Mouse (Mus musculus) left cerebral cortex, postnatal 25 days (tissue): ENCODE measurements at regions not wholly inside any gene's neighbourhood (a gene's known extent, or its start where the extent isn't known, plus 50 kb on each side); places are given as distances from the start of the nearest gene placed in this dataset.

ENCODE experiments used
- DNase-seq, 2 experiments: peaks; one replicate each; pipeline ENCODE4 v3.0.0; 2022; ENCODE audit warnings: low spot score in 2 of 2, mixed read lengths in 1 of 2
- intact Hi-C: fragments of 180-260 bp; cut with DNase I; formaldehyde crosslinking; loops from one replicate; pipeline ENCODE4 v1.15.1; 2025

GRCm38 (mm10) chr6:11109773-11110172 is 797.5 kb downstream of the Ndufa4 start:
- intact Hi-C loops: no loop called here
- no peak for DNase-seq

GRCm38 (mm10) chr6:11108346-11108966 is 798.8 kb downstream of the Ndufa4 start:
- no peak for DNase-seq
- intact Hi-C loops: no loop called here

- intact Hi-C loops: no loop called here
Observed at GRCm38 (mm10) chr6:11103415-11103814, 803.9 kb downstream of the Ndufa4 start.

GRCm38 (mm10) chr6:11060961-11061583 is 846.2 kb downstream of the Ndufa4 start:
- intact Hi-C loops: no loop called here
- no peak for DNase-seq

More at GRCm38 (mm10) chr6:11103415-11103814, 803.9 kb downstream of the Ndufa4 start:
- DNase-seq: peak in 1 of 2 experiments; percentile 2
